Mouse (Mus musculus) MN1 (cell line): ENCODE measurements around the gene Ckap2l.

Source experiments
- DNase-seq: peaks from one replicate; pipeline ENCODE4 v3.0.0-alpha.2; 2016; ENCODE audit warnings: low spot score

The Ckap2l gene

GRCm38 (mm10) chr2:129296671-129297588 is at the start of gene Ckap2l:
Gene Ckap2l, minus strand, starts transcription at chr2:129297212.
- DNase-seq = peak; percentile 98

- no peak for DNase-seq
Observed at GRCm38 (mm10) chr2:129338138-129338621, 41.2 kb upstream of the Ckap2l start.

- DNase-seq = no peak
Observed at GRCm38 (mm10) chr2:129333471-129333870, 36.5 kb upstream of the Ckap2l start.

GRCm38 (mm10) chr2:129330540-129330939 is 33.5 kb upstream of the Ckap2l start:
- DNase-seq = no peak

GRCm38 (mm10) chr2:129330024-129330423 is 33.0 kb upstream of the Ckap2l start:
- no peak for DNase-seq

- no peak for DNase-seq
Observed at GRCm38 (mm10) chr2:129328238-129328637, 31.2 kb upstream of the Ckap2l start.

- DNase-seq = no peak
Observed at GRCm38 (mm10) chr2:129324216-129324615, 27.2 kb upstream of the Ckap2l start.

- no peak for DNase-seq
Observed at GRCm38 (mm10) chr2:129322117-129322635, 25.2 kb upstream of the Ckap2l start.

- DNase-seq = no peak
Observed at GRCm38 (mm10) chr2:129320033-129320605, 23.1 kb upstream of the Ckap2l start.

GRCm38 (mm10) chr2:129315831-129316230 is 18.8 kb upstream of the Ckap2l start:
- no peak for DNase-seq

GRCm38 (mm10) chr2:129314880-129315279 is 17.9 kb upstream of the Ckap2l start:
- DNase-seq = no peak

GRCm38 (mm10) chr2:129313934-129314333 is 16.9 kb upstream of the Ckap2l start:
- DNase-seq = no peak

- no peak for DNase-seq
Observed at GRCm38 (mm10) chr2:129309836-129310235, 12.8 kb upstream of the Ckap2l start, which contains the start of gene Il1a. Gene Il1a, minus strand, starts transcription at chr2:129309972.

- no peak for DNase-seq
Observed at GRCm38 (mm10) chr2:129306020-129306419, 9.0 kb upstream of the Ckap2l start.

- peak; percentile 72 for DNase-seq
Observed at GRCm38 (mm10) chr2:129297589-129297982, 574 bp upstream of the Ckap2l start.

- peak; percentile 34 for DNase-seq
Observed at GRCm38 (mm10) chr2:129296086-129296485, 926 bp downstream of the Ckap2l start.

- no peak for DNase-seq
Observed at GRCm38 (mm10) chr2:129295075-129295474, 1.9 kb downstream of the Ckap2l start.

GRCm38 (mm10) chr2:129273823-129274222 is 23.2 kb downstream of the Ckap2l start:
- DNase-seq = no peak

GRCm38 (mm10) chr2:129270621-129271020 is 26.4 kb downstream of the Ckap2l start:
- no peak for DNase-seq

GRCm38 (mm10) chr2:129269986-129270385 is 27.0 kb downstream of the Ckap2l start:
- DNase-seq = no peak

- no peak for DNase-seq
Observed at GRCm38 (mm10) chr2:129269161-129269643, 27.8 kb downstream of the Ckap2l start.

- DNase-seq = no peak
Observed at GRCm38 (mm10) chr2:129267738-129268137, 29.3 kb downstream of the Ckap2l start.

GRCm38 (mm10) chr2:129265316-129265715 is 31.7 kb downstream of the Ckap2l start:
- DNase-seq = no peak
